Mouse (Mus musculus): Measurements from ENCODE around the gene Gpr150.

Gene Gpr150

GRCm38 (mm10) chr13:76014511-76014910, 42.3 kb downstream of the Gpr150 start:
- no peak for DNase-seq (ENCODE audit: low spot score)

Data from urinary bladder, postnatal 10 days (tissue).